Mouse (Mus musculus) myocyte (in vitro differentiated cells): ENCODE measurements around the gene Lipa.

Experiments
- CEBPB ChIP-seq: IDR thresholded peaks from 2 replicates; pipeline ENCODE4 v1.6.1; 2011; ENCODE audit warnings: mild to moderate bottlenecking, moderate library complexity; ENCODE audit not compliant: poor library complexity, insufficient read depth, severe bottlenecking
- E2F4 ChIP-seq: IDR thresholded peaks from one replicate; pipeline ENCODE4 v1.6.1; 2011; ENCODE audit warnings: mild to moderate bottlenecking, control low read depth, moderate library complexity; ENCODE audit not compliant: insufficient read depth
- MYOG ChIP-seq, 3 experiments: IDR thresholded peaks; one replicate each; pipeline ENCODE4 v1.6.1; 2011; ENCODE audit warnings: control low read depth in 2 of 3, low read depth in 2 of 3, mild to moderate bottlenecking in 2 of 3; ENCODE audit not compliant: insufficient read length in 2 of 3, control insufficient read depth in 1 of 3, insufficient read depth in 1 of 3
- POLR2A ChIP-seq: IDR thresholded peaks from one replicate; pipeline ENCODE4 v1.6.1; 2011; ENCODE audit warnings: low read depth, mild to moderate bottlenecking, control low read depth, moderate library complexity; ENCODE audit not compliant: insufficient read length
- POLR2AphosphoS2 ChIP-seq: IDR thresholded peaks from one replicate; pipeline ENCODE4 v1.6.1; 2011; ENCODE audit warnings: low read depth, control low read depth; ENCODE audit not compliant: insufficient read length
- USF1 ChIP-seq: IDR thresholded peaks from one replicate; pipeline ENCODE4 v1.6.1; 2011; ENCODE audit warnings: low read depth, mild to moderate bottlenecking, control low read depth, moderate library complexity

DNA sequence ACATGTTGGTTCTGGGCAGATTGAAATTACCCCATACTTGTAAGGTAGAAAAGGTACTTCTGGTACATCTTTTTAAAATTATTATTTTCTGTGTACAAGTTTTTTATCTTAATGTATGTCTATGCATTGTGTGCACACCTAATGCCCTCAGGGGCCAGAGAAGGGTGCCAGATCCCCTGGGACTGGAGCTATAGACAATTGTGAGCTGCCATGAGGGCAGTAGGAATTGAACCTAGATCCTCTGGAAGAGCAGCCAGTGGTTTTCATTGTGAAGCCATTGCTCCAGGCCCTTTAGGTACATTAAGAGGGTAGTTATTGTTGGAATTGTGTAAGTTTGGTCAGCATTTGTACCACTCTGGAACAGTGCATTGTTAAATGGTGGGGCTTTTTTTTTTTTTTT lies 26.8 kb upstream of the Lipa start:
- TF ChIP-seq POLR2A (no peak), MYOG (IDR thresholded peaks at IDR 0.05; ENCODE audit: control insufficient read depth in 1 of 3, insufficient read depth in 1 of 3, insufficient read length in 2 of 3, low read depth in 2 of 3) (no peak), E2F4 (no peak), USF1 (no peak), POLR2AphosphoS2 (no peak), CEBPB (no peak)
